In the genomic region with DNA sequence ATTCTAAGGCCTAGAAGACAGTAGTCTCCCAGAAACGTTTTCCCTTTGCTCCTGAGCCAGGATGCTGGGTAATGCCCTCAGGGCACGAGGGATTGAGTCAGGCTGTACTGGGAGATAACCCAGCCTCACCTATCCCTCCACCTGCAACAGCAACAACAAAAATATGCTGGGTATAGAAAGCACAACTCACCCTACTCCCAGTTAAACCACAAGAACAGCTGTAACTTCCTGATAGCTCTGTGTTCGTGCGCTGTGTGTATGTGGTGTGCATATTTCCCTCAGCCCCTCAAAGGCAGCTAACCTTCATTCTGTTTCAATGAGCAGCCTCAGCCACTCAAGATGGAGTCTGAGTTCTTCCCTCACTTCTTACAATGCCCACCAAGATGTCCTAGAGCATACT, we compare ENCODE assay signal across 12 mouse cellular contexts. TPM values are rescaled to one million over a fixed set of nuclear protein-coding genes. Genes with fewer than 3 reads are reported as not detected.
DNase-seq lines count a peak whose midpoint lies in the region; ATAC-seq and TF ChIP-seq lines count a peak whose summit lies in the region.
"Had no signal": no experiment of that assay in that cellular context is flagged by ENCODE, and none has a peak within 500 bp of the region (broad histone marks: within the 10 kb centered on the region; RNA-seq: fewer than 3 reads in every experiment).

No protein-coding gene starts in this region.

- no peak for DNase-seq in heart, postnatal 0 days (ENCODE audit: low spot score)
- no peak for DNase-seq in heart, adult 18-20 months
- peak; percentile 86 for DNase-seq in MEL-GATA-1-ER (ENCODE audit: extremely low read depth, low read depth)
- peak; percentile 57 to 62 for DNase-seq in thymus, postnatal 10 days (ENCODE audit: low spot score in 2 of 2)
- no peak for DNase-seq in frontal cortex, postnatal 10 days (ENCODE audit: low spot score in 2 of 2)
- DNase-seq in retina, embryonic 14.5 days (ENCODE audit: low spot score): no peak
- DNase-seq: adrenal gland, postnatal 25 days had no signal

- H3K4me3 ChIP-seq in heart, postnatal 0 days (ENCODE audit: low read depth, low read length): 0 out of 2 replicates have a peak overlapping the region, but pooled peaks have one; percentile 1
- H3K4me3 ChIP-seq in liver, embryonic 15.5 days (replicated peaks): no peak overlapping the region
- no peak overlapping the region for H3K4me3 ChIP-seq in kidney, embryonic 15.5 days (replicated peaks)
- H3K4me3 ChIP-seq: embryonic facial prominence, embryonic 10.5 days; forebrain, embryonic 13.5 days had no signal

- H3K27me3 ChIP-seq in heart, postnatal 0 days (ENCODE audit: control insufficient read depth, insufficient read depth, low read length): no peaks in the 10 kb centered on the region
- no peaks in the 10 kb centered on the region for H3K27me3 ChIP-seq in liver, embryonic 15.5 days
- H3K27me3 ChIP-seq in kidney, embryonic 15.5 days: no peaks in the 10 kb centered on the region
- H3K27me3 ChIP-seq: forebrain, embryonic 13.5 days had no signal

- H3K4me1 ChIP-seq in heart, postnatal 0 days (ENCODE audit: control insufficient read depth, insufficient read depth): peaks cover 59% of the 10 kb centered on the region
- H3K4me1 ChIP-seq in liver, embryonic 15.5 days (replicated peaks): peaks cover 69% of the 10 kb centered on the region
- peaks cover 54% of the 10 kb centered on the region for H3K4me1 ChIP-seq in kidney, embryonic 15.5 days

- H3K4me2 ChIP-seq in heart, postnatal 0 days (ENCODE audit: low read depth, low read length): peak overlapping the region; percentile 58; the same call in 1 of the 2 replicates
- no peak overlapping the region; the same call in none of the 2 replicates for H3K4me2 ChIP-seq in liver, embryonic 15.5 days
- H3K4me2 ChIP-seq in kidney, embryonic 15.5 days: no peak overlapping the region
- H3K4me2 ChIP-seq: forebrain, embryonic 13.5 days had no signal

- no peak overlapping the region; the same call in 1 of the 2 replicates for H3K9ac ChIP-seq in heart, postnatal 0 days (replicated peaks; ENCODE audit: low read depth, low read length)
- no peak overlapping the region for H3K9ac ChIP-seq in liver, embryonic 15.5 days
- H3K9ac ChIP-seq in kidney, embryonic 15.5 days: no peak overlapping the region
- H3K9ac ChIP-seq: forebrain, embryonic 13.5 days had no signal

- H3K27ac ChIP-seq in heart, postnatal 0 days (ENCODE audit: low read depth): peak overlapping the region; percentile 97
- peak overlapping the region; percentile 29; the same call in 1 of the 2 replicates for H3K27ac ChIP-seq in liver, embryonic 15.5 days (replicated peaks)
- no peak overlapping the region for H3K27ac ChIP-seq in kidney, embryonic 15.5 days
- H3K27ac ChIP-seq: embryonic facial prominence, embryonic 10.5 days; forebrain, embryonic 13.5 days had no signal

- no peaks in the 10 kb centered on the region for H3K9me3 ChIP-seq in heart, postnatal 0 days (replicated peaks; ENCODE audit: control insufficient read depth, low read length)
- H3K9me3 ChIP-seq in liver, embryonic 15.5 days (replicated peaks): 0 out of 2 replicates have a peak, but pooled peaks cover 4% of the 10 kb centered on the region
- peaks cover 31% of the 10 kb centered on the region for H3K9me3 ChIP-seq in kidney, embryonic 15.5 days (replicated peaks)

- no peak for TF ChIP-seq EP300 in heart, postnatal 0 days (IDR thresholded peaks at IDR 0.05; ENCODE audit: low read depth)

- ATAC-seq in heart, postnatal 0 days (ENCODE audit: insufficient read depth, low read depth): no peak
- peak; percentile 81 for ATAC-seq in liver, embryonic 15.5 days (ENCODE audit: insufficient read depth)
- no peak for ATAC-seq in kidney, embryonic 15.5 days (replicated peaks; ENCODE audit: low FRiP score)
- ATAC-seq: forebrain, embryonic 13.5 days; midbrain, embryonic 16.5 days had no signal

- peaks cover 54% of the 10 kb centered on the region for H3K36me3 ChIP-seq in heart, postnatal 0 days (replicated peaks; ENCODE audit: control insufficient read depth, insufficient read depth, low read length)
- H3K36me3 ChIP-seq in liver, embryonic 15.5 days (replicated peaks): peaks cover 48% of the 10 kb centered on the region
- peaks cover 72% of the 10 kb centered on the region for H3K36me3 ChIP-seq in kidney, embryonic 15.5 days

- no peak for TF ChIP-seq CTCF in heart, postnatal 0 days (IDR thresholded peaks at IDR 0.05; ENCODE audit: low read depth)

- 31% methylated on average over 4 of the region's 4 CpGs for WGBS in heart, postnatal 0 days
- WGBS in liver, embryonic 15.5 days (ENCODE audit: insufficient replicate concordance): 14% methylated on average over 4 of the region's 4 CpGs
- 60% methylated on average over 4 of the region's 4 CpGs for WGBS in kidney, embryonic 15.5 days

RNA-seq across cellular contexts. Expression of gene Igf2r, which starts 23.7 kb away (rescaled TPM):
- total RNA-seq in heart, postnatal 0 days (2014; rRNA removed; ENCODE audit: low replicate concordance): 424 and 484 TPM in 2 replicates
- polyA plus RNA-seq in heart, postnatal 0 days (2015; fragmentation: Nextera tagmentation; extraction: Ambion mirVana): 52.2 and 59.9 TPM in 2 replicates
- 100 to 1,000 TPM; 111 to 115 TPM for total RNA-seq in heart, adult 18-20 months (2021)
- polyA plus RNA-seq in liver, embryonic 15.5 days (2015; fragmentation: Nextera tagmentation; extraction: Ambion mirVana): 13.0 and 15.6 TPM in 2 replicates
- polyA plus RNA-seq in kidney, embryonic 15.5 days (2015; fragmentation: Nextera tagmentation; extraction: Ambion mirVana): 30.1 and 34.6 TPM in 2 replicates

Comparison
In these comparisons a context has a peak if more than half of its experiments do, and no peak if none do; other contexts are left out.
1. DNase-seq: peak in MEL-GATA-1-ER (single experiment) and thymus, postnatal 10 days (2 of 2); none in heart, postnatal 0 days (single experiment), heart, adult 18-20 months (0 of 2), frontal cortex, postnatal 10 days (0 of 2) and retina, embryonic 14.5 days (single experiment).